Mouse (Mus musculus) liver, postnatal 0 days (tissue): ENCODE data around the gene Ess2. TPM values are rescaled to one million over a fixed set of nuclear protein-coding genes. Genes with fewer than 3 reads are reported as not detected.
A peak's percentile ranks its signal among the peaks of the same experiment; 100 is the strongest.

ENCODE experiments used
- ATAC-seq: fragments of 200-750 bp; cut with Nextera tagmentation; 2 replicates; pipeline ENCODE4 v1.8.0; 2017; ENCODE audit warnings: mild to moderate bottlenecking, moderate library complexity
- DNase-seq: peaks from one replicate; pipeline ENCODE4 v3.0.0-alpha.2; 2016
- H3K27ac ChIP-seq: fragments of 300-500 bp; sonication (generic); 2 replicates; pipeline ENCODE4 v1.5.1; 2014; ENCODE audit warnings: antibody characterized with exemption, moderate library complexity, mild to moderate bottlenecking, low read depth
- H3K27me3 ChIP-seq: fragments of 300-500 bp; sonication (generic); 2 replicates; pipeline ENCODE4 v1.6.1; 2014; ENCODE audit warnings: low read length, control low read depth, mixed read lengths; ENCODE audit not compliant: insufficient read depth
- H3K36me3 ChIP-seq: fragments of 300-500 bp; sonication (generic); replicated peaks from 2 replicates; pipeline ENCODE4 v1.6.1; 2014; ENCODE audit warnings: mild to moderate bottlenecking, control low read depth, low read length, moderate library complexity, mixed read lengths; ENCODE audit not compliant: insufficient read depth
- H3K4me1 ChIP-seq: fragments of 300-500 bp; sonication (generic); 2 replicates; pipeline ENCODE4 v1.6.1; 2014; ENCODE audit warnings: antibody characterized with exemption, mild to moderate bottlenecking, control low read depth; ENCODE audit not compliant: insufficient read depth
- H3K4me2 ChIP-seq: fragments of 300-500 bp; sonication (generic); 2 replicates; pipeline ENCODE4 v1.6.1; 2014; ENCODE audit warnings: low read depth, mild to moderate bottlenecking, low read length, moderate library complexity, mixed read lengths
- H3K4me3 ChIP-seq: fragments of 300-500 bp; sonication (generic); 2 replicates; pipeline ENCODE4 v1.5.1; 2014; ENCODE audit warnings: low read depth, low read length
- H3K9ac ChIP-seq: fragments of 300-500 bp; sonication (generic); replicated peaks from 2 replicates; pipeline ENCODE4 v1.6.1; 2014; ENCODE audit warnings: mild to moderate bottlenecking, moderate library complexity
- H3K9me3 ChIP-seq: fragments of 300-500 bp; sonication (generic); 2 replicates; pipeline ENCODE4 v1.6.1; 2016; ENCODE audit warnings: mild to moderate bottlenecking, control low read depth, low read length, mixed read lengths
- CTCF ChIP-seq: sonication (generic); IDR thresholded peaks from 2 replicates; pipeline ENCODE4 v1.5.1; 2016; ENCODE audit warnings: antibody characterized with exemption, low read depth
- EP300 ChIP-seq: IDR thresholded peaks from 2 replicates; pipeline ENCODE4 v1.6.1; 2016; ENCODE audit warnings: antibody characterized with exemption, low read depth, mild to moderate bottlenecking
- WGBS: fragments of 180-500 bp; shearing (Covaris S2); extraction: QIAGEN DNeasy Blood & Tissue Kit; methylation state at CpG from one replicate; pipeline ENCODE4 v1.1.7; 2014; ENCODE audit not compliant: insufficient replicate concordance; 5-methylcytosine and 5-hydroxymethylcytosine counted together
- polyA plus RNA-seq: library from polyadenylated mRNA; unstranded; fragments of >200 nt; fragmentation: Nextera tagmentation; extraction: Ambion mirVana; gene quantifications from 2 replicates; pipeline ENCODE4 v1.2.1, GENCODE M21; 2015

Gene Ess2
- polyA plus RNA-seq, 1 experiment from 2014 or later = 6.6 TPM

DNA sequence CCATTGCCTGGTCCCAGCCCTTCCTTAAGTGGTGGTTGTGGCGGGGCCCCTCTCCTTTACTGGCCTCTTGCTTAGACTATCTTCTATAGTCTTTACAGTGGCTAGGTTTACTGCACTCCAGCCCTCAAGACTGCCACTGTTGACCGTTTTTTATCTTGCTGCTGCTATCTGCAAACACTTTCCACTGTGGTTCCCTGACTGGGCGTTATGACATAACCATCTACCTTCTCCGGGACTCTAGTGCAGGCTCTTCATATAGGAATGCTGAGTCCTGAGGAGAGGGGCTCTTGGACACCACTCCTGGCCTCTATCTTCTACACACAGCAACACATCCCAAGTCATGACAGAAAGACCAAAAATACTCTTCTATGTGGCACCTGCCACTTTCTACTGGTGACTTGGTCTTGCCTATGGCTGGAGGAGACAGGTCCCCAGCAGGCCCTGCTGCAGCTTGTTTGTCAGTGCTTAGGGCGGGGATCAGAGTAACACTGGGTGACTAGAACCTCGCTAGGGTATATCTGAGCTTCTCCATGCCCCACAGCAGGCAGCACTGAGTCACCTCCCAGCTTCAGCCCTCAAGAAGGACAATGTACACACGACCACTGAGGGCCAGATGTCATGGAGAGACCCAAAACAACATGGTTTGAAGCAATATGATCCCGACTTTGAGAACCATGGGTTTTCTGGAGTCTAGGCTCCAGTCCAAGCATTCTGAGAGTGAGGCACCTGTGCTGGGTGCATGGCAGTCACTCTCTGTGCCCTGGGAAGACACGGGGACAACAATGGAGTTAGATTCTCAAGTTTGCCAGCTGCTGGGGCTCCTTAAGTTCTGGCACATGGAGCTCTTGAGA, 22.7 kb upstream of the Ess2 start:
- Histone ChIP-seq H3K27me3 (no peaks in the 10 kb centered on the region), H3K36me3 (no peaks in the 10 kb centered on the region), H3K9me3 (no peaks in the 10 kb centered on the region), H3K4me2 (no peak overlapping the region), H3K9ac (no peak overlapping the region), H3K4me1 (peaks cover 5% of the 10 kb centered on the region), H3K27ac (0 out of 2 replicates have a peak overlapping the region, but pooled peaks have one; percentile 1), H3K4me3 (no peak overlapping the region)
- peak; percentile 33; the same call in 1 of the 2 replicates for TF ChIP-seq EP300
- no peak for TF ChIP-seq CTCF
- DNase-seq (peak; percentile 13), ATAC-seq (peak; percentile 30; the same call in 1 of the 2 replicates)
- WGBS = 52% methylated on average over 9 of the region's 9 CpGs

DNA sequence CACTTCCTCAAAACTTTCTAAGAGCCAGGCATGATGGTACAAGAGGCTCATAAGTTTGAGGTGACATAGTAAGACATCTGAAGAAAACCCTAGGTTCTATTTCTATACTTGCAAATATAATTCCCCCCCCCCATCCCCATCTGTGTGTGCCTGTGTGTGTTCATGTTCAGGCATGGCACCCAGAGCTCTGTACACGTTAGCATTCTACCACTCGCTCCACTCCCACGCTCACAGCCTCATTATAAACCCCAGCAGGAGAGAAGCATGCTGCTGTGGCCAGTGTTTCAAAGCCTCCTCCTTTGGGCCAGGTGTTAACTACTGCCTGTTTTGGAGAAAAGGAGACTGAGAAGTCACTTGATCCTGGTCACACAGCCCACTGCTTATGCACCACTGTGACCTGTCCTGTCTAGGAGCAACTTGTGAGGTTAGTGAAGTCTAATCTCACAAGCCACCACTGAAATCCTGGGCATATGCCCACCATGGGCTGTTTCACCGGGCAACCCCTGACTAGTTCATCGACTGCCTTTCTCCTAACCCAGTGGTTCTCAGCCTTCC, 20.8 kb upstream of the Ess2 start:
- no peak for DNase-seq
- Histone ChIP-seq H3K4me3 (no peak overlapping the region), H3K4me2 (no peak overlapping the region), H3K9me3 (no peaks in the 10 kb centered on the region), H3K27me3 (no peaks in the 10 kb centered on the region), H3K36me3 (no peaks in the 10 kb centered on the region), H3K4me1 (peaks cover 15% of the 10 kb centered on the region), H3K27ac (no peak overlapping the region), H3K9ac (no peak overlapping the region)
- ATAC-seq = no peak
- TF ChIP-seq CTCF = no peak
- TF ChIP-seq EP300 = no peak
- 80% methylated on average over 5 of the region's 5 CpGs for WGBS

DNA sequence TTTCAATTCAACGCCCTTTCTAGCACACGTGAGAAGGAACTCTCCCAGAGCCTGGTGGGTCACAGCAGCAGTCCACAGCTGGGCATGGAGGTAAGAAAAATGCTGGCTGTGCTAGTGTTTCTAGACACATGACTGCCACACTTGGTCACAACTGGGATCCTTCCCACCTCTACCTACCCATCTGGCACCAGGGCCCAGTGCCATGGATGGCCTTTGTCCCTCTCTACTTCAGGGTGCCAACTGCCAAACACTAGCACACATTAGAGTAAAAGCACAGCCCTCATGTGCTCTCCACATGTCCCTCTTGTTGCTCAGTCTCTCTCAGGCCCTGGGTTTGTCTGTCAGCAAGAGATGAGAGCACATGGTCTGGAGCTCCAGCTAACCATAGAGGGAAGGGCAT, 18.5 kb upstream of the Ess2 start:
- WGBS = 78% methylated on average over 2 of the region's 2 CpGs
- no peak overlapping the region for H3K27ac ChIP-seq
- H3K36me3 ChIP-seq = peaks cover 7% of the 10 kb centered on the region; the same call in 1 of the 2 replicates
- H3K4me2 ChIP-seq = no peak overlapping the region
- H3K4me1 ChIP-seq = peaks cover 15% of the 10 kb centered on the region
- TF ChIP-seq EP300 (no peak), CTCF (no peak)
- ATAC-seq = no peak
- DNase-seq = peak; percentile 11
- no peaks in the 10 kb centered on the region for H3K9me3 ChIP-seq
- no peak overlapping the region for H3K4me3 ChIP-seq
- no peaks in the 10 kb centered on the region for H3K27me3 ChIP-seq
- H3K9ac ChIP-seq = no peak overlapping the region

DNA sequence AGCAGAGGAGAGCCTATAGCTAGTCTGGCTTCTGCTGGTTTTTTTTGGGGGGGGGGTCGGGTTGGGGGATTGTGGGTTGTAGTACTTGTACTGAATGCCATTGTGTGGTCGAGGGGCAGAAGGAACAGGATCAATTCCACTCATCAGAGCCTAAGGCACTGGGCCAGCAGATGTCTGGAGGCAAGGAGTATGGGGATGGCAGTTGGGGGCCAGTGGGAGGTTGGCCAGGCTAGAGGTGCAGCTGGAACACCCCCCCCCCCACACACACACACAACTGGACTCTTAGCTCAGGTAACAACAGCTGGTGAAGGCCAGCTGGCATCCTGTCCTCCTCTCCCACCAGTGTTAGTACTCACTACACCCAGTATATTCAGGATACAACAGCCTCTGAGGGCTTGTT, 18.1 kb upstream of the Ess2 start:
- H3K9me3 ChIP-seq = no peaks in the 10 kb centered on the region
- no peaks in the 10 kb centered on the region for H3K27me3 ChIP-seq
- WGBS = 19% methylated on average over 2 of the region's 2 CpGs
- H3K27ac ChIP-seq = no peak overlapping the region
- H3K4me1 ChIP-seq = peaks cover 10% of the 10 kb centered on the region
- no peak overlapping the region for H3K4me3 ChIP-seq
- TF ChIP-seq EP300 = no peak
- TF ChIP-seq CTCF = no peak
- peaks cover 7% of the 10 kb centered on the region; the same call in 1 of the 2 replicates for H3K36me3 ChIP-seq
- no peak overlapping the region for H3K9ac ChIP-seq
- DNase-seq = peak; percentile 13
- ATAC-seq = no peak
- H3K4me2 ChIP-seq = no peak overlapping the region

DNA sequence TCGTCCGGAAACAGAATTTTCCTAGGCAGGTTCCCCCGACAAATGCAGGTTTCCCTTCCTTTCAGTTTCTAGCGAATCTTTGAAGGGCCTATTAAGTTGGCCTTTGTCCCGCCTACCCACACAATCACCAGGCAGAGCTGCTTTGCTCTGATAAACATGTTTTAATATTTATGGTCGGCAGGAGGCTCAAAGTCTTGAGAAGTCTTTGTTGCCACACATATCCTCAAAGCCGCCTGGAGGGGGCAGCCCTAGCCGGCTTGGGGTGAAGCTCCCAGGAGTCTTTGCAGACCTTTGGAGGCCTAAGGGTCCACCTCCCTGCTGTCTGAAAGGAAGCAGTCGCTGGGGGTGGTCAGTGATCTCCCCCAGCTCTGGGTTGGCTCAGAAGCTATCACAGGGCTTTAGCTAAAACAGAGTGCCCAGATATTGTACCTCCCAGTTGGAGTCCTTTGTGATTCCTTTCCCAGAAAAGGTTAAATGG, 17.5 kb upstream of the Ess2 start:
- 3% methylated on average over 9 of the region's 9 CpGs for whole genome bisulfite sequencing
- TF ChIP-seq CTCF (peak; percentile 76), EP300 (peak; percentile 40; the same call in 1 of the 2 replicates)
- Histone ChIP-seq H3K4me3 (peak overlapping the region; percentile 71), H3K9ac (peak overlapping the region; percentile 78), H3K36me3 (peaks cover 7% of the 10 kb centered on the region; the same call in 1 of the 2 replicates), H3K4me2 (peak overlapping the region; percentile 99), H3K27me3 (no peaks in the 10 kb centered on the region), H3K27ac (peak overlapping the region; percentile 87), H3K9me3 (no peaks in the 10 kb centered on the region), H3K4me1 (peaks cover 10% of the 10 kb centered on the region)
- DNase-seq (peak; percentile 77), ATAC-seq (peak; percentile 78)

DNA sequence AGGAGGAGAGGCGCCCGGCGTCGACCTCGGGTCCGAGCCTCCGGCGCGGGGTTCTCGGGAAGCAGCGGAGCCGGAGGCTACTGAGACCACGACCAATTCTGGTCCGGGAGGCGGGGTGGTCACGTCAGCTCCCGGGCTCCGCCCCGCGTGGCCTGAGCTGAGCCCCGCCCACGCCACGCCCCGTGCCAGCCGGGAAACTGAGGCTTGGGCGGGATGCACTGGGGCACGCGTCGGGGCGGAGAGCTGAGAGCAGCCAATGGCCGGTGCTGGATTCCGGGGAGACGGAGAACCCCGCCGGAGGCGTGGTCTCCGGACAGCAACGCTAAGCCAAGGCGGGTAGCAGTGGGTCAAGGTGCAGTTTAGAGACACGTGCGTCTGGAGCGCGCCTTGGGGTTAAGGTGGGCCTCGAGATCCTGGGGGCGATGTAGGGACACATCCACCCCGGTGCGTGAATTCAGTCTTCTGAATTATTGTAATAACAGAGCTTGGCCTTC, 17.0 kb upstream of the Ess2 start, which contains the start of gene Slc25a1:
TSS of gene Slc25a1 (minus strand) at position 133 of the 494 bp plus-strand sequence.
- Histone ChIP-seq H3K36me3 (peaks cover 7% of the 10 kb centered on the region; the same call in 1 of the 2 replicates), H3K27ac (peak within 1 kb of the TSS; percentile 87), H3K4me3 (peak within 1 kb of the TSS; percentile 71), H3K4me1 (peaks cover 10% of the 10 kb centered on the region), H3K9me3 (no peaks in the 10 kb centered on the region), H3K9ac (peak within 1 kb of the TSS; percentile 78), H3K27me3 (no peaks in the 10 kb centered on the region), H3K4me2 (peak within 1 kb of the TSS; percentile 99)
- ATAC-seq (peak; percentile 74), DNase-seq (peak; percentile 86)
- TF ChIP-seq CTCF = no peak
- under 1% methylated on average over 46 of the region's 47 CpGs for WGBS
